Mouse (Mus musculus) T-helper 2 cell (primary cell): ENCODE results near the gene Slc24a3.

ENCODE experiments used
- in situ Hi-C: fragments of 300-600 bp; cut with MboI, MseI; formaldehyde crosslinking; loops from one replicate; pipeline ENCODE4 v1.15.1; 2025; ENCODE audit warnings: high pct_unique_total_duplicates

Gene Slc24a3

GRCm38 (mm10) chr2:145610796-145611705 lies 443.5 kb downstream of the Slc24a3 start:
- in situ Hi-C loops: no loop called here

GRCm38 (mm10) chr2:145612937-145613336 lies 445.4 kb downstream of the Slc24a3 start:
- in situ Hi-C loops: no loop called here

- in situ Hi-C loops: no loop called here
Measured at GRCm38 (mm10) chr2:145613705-145614104, 446.2 kb downstream of the Slc24a3 start.

DNA sequence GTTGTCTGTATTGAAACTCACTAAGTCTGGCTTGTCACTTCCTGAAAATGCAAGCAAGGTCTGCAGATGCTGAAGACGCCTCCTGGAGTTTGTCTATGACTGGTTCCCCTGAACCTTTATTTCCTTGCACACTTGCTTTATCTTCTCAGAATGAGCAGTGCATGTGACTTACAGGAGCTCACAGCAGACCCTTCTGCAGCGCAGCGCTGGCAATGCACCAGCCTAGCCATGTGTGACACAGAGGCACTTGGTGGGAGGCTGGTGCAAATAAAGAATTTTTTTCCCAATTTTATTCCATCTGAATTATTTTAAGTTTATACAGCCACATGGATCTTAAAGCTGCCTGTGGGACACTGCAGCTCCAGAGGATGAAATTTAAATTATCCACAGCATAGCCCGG lies 452.1 kb downstream of the Slc24a3 start:
- in situ Hi-C loops: loop anchor here (5.0 kb wide), 1 partner anchor 62 kb away; no protein-coding TSS in a partner anchor

DNA sequence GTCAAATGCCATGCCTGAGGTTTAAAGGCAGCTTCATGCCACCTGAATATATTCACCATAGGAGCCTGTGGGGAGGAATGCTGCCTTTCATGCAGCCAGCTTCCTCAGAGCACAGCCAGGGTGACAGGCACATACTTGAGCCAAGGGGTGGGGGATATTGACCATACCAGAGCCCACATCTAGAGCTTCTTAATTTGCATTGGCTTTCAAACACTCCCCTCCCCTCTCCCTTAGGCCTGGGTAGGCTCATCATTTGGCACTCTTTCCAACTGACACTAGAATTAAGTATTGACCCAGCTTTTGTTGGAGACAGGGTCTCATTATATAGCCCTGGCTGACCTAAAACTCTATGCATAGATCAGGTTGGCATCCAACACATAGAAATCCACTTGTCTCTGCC lies 453.2 kb downstream of the Slc24a3 start:
- in situ Hi-C loops: loop anchor here (5.0 kb wide), 1 partner anchor 63 kb away; no protein-coding TSS in a partner anchor

DNA sequence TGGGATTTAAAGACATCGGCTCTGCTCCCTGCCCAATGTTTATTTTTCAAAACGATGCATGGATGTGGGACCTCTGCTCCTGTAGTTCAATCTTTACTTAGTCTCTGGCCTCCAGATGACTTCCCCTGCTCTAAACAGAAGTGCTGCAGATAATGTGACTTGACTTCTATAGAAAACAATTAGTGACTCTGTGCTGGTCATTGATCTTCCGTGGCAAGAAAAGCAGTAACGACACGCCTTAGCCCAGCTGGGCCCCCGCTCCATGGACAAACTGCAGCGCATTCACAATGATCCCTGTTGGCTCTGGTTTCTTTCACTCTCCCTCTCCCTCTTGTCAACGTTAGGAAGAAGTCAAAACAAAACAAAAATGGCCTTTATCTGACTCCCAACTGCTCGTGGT lies 453.6 kb downstream of the Slc24a3 start:
- in situ Hi-C loops: loop anchor here (5.0 kb wide), 1 partner anchor 64 kb away; no protein-coding TSS in a partner anchor

GRCm38 (mm10) chr2:145631123-145631798 lies 463.7 kb downstream of the Slc24a3 start:
- in situ Hi-C loops: no loop called here

DNA sequence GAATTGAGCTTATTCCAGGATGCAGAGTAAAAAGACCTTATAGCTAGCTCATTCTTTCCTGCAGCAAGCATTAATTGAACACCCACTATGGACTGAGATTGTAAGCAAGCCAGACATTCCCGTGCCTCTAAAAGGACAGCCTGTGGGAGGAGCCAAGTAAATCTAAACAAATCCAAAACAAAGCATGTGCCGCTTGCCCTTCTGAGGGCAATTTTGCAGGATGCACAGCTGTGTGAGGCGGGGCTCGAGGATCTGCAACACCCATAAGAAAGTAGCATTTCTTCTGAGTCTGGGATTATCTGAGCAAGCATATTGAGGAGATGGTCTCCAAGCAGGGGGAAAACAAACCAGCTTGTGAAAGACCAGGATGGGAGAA lies 464.2 kb downstream of the Slc24a3 start:
- in situ Hi-C loops: no loop called here

GRCm38 (mm10) chr2:145633811-145634210 lies 466.3 kb downstream of the Slc24a3 start:
- in situ Hi-C loops: no loop called here

GRCm38 (mm10) chr2:145640255-145640984 lies 472.9 kb downstream of the Slc24a3 start:
- in situ Hi-C loops: no loop called here

DNA sequence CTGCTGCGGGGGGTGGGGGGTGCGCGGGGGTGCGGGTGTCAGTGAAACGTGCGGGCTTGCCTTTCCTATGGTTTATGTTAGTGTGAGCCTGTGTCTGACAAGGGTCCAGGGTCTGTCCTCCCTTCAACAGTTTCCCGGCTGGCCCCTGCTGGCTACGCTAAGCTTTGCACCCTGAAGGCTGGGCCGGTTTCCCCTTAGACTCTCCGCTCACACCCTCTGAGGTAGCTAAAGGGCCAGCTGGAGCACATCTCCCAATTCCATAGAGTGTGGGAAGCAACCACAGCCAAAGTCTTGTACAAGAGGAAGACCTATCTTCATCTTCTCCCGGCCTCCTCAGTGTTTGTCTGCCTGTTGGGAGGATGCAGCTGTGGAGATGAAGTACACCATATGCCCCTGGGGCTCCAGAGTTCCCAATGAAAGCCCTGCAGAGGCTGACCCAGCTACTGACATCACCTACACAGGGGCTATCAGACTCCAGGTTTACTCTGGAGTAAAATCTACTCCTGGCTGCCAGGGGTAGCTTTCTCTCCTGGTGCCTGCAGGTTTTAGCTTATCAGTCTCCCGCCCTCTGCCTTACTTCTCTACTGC lies 487.9 kb downstream of the Slc24a3 start:
- in situ Hi-C loops: no loop called here

DNA sequence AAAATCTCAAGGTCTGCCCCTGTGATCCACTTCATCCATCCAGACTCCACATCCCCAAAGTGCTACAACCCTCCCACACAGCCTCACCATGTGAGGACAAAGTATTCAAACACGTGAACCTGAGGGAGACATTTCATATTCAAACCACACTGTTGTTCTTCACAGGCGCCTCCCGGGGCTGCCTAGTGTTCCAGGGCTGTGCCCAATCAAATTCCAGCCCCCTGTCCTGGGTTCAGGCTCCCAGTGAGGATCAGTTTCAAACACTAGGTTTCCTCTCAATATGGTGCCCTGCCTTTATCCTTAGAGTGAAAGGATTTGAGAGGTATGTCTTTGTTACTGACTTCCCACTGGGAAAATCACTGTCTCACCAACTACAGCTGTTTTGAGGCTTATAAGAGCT lies 488.6 kb downstream of the Slc24a3 start:
- in situ Hi-C loops: no loop called here

DNA sequence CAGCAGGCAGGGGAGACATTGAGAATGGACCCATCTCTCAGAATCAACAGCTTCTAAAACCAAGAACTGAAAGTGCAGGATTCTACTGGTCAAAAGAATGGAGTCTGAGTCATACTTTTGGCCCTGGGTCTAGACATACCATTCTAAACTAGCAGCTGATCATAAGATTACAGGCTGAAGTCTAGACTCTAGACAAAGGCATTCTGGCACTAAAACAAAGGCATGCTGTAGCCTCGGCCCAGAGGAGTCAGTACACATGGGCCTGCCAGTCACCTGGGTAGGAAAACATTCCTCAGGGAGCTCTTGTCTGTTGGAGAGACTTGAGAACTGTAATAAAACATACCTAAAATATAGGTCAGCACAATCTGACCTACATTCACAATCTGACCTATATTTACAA lies 489.2 kb downstream of the Slc24a3 start:
- in situ Hi-C loops: no loop called here

- in situ Hi-C loops: no loop called here
Measured at GRCm38 (mm10) chr2:145661242-145661641, 493.7 kb downstream of the Slc24a3 start.

DNA sequence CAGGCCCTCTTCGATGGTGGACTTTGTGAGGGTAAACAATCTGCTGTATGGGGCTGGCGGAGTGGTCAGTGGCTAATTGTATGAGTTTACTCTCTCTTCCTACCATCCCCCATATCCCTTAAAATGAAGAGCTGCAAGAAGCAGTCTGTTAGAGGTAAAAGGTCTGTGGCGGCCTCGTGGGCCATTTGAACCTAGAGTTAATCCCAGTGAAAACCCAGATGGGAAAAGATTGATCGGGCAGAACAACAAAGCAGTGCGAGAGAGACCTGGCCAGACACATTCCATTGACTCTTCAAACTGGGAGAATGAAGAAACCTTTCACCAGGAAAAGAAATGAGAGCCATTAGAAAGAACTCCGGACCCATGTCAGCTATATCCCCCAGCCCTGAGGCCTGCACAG lies 496.3 kb downstream of the Slc24a3 start:
- in situ Hi-C loops: no loop called here

GRCm38 (mm10) chr2:145664311-145664710 lies 496.8 kb downstream of the Slc24a3 start:
- in situ Hi-C loops: no loop called here

DNA sequence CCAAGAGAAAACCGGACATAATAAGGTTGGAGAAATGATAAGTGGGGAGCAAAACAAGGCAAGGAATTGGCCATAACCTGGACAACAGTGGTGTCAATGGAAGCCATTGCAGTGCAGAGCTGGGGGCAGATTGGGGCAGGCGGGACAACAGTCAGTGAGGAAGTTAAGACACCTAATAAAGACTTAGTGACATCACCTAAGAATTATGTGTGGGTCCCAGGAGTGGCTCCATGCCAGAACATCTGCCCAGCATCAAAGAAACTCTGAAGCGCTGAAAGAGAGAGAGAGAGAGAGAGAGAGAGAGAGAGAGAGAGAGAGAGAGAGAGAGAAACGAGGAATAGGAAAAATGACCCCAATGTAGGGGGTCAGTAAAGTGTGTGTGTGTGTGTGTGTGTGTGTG lies 500.6 kb downstream of the Slc24a3 start:
- in situ Hi-C loops: no loop called here

DNA sequence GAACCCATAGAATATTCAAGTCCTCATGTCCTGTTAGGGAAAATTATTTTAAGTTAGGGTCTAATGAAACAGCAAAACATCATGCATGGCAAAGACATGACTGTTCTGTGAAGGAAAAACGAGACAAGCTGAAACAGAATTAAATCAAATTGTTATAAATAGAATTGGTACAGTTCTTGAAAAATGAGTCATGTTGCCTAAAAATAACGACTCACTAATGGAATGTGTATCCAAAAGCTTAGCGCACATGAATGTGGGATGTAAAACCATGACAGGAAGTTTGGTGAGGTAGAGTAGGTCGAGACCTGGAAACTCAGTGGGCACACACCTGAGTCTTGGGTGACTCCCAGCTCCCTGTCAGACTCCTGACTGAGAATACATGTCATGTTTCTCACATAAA lies 502.6 kb downstream of the Slc24a3 start:
- in situ Hi-C loops: no loop called here

DNA sequence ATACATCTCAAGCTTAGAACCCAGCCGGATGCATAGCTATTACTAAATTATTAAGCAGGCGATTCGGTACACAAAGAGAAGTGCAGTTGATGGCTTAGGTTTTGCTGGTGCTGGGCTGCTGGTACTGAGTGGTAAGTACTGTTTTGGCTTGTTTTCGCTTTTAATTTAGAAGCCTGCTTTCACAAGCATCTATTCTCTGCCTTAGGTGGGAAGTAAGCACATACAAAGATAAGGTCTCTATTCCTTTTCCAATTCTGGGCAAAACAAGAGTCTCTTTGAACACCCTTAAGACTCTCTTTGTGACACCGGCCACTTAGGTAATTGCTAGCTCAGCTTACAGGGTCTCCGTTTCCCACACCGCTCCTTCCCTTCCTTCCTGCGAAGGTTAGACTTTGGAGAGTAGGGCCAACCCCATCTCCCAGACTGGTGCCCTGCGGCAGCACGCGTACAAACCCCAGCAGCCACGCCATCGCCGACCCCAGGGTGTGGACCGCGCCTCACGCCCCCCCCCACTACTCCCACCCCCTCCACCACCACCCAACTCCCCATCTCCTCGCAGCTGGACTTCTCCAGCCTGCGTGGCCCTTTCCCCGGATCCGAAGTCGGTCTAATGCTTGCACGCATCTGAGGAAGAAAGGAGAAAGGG lies 507.1 kb downstream of the Slc24a3 start:
- in situ Hi-C loops: no loop called here

GRCm38 (mm10) chr2:145675142-145675755 lies 507.7 kb downstream of the Slc24a3 start, which contains the start of gene Rin2:
Gene Rin2, plus strand, starts transcription at chr2:145675215.
- in situ Hi-C loops: no loop called here
